Mouse (Mus musculus) cerebellum, postnatal 25 days (tissue): ENCODE results near the gene Cntnap4.

ENCODE experiments used
- DNase-seq, 2 experiments: peaks; one replicate each; pipeline ENCODE4 v3.0.0; 2021; ENCODE audit warnings: mixed read lengths in 2 of 2

Cntnap4 gene

DNA sequence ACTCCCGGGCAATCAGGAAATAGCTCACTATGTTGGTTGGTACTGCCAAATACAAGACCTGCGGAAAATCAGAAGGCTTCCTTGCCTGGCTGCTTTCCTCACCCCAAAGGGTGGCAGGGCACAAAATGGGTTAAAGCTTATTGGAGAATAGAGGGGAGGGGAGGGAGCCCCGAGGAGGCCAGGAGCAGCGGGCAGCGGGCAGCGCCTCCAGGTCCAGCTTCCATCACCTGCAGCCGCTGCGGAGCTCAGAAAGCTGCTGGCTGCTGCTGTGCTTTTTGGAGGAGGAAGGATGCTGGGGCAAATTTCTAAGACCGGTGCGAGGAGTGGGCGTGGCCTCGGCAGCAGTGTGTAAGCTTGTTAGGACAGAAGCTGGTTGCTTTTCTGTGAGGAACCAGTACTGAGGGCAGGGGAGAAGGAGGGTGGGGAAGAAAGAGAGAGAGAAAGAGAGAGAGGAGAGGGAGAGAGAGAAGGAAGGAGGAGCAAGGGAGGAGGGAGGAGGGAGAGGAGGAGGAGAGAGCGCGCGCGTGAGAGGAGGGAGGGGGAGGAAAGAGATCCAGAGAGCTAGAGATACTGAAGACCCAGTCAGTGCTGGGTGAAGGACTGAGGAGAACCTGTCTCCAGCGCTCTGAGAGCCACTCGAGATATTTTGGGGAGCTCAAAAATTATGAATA is at the start of gene Cntnap4:
Cntnap4 (plus strand) TSS at position 573 of the 671 bp plus-strand sequence.
- peak; percentile 79 to 82 for DNase-seq

GRCm38 (mm10) chr8:112557376-112557775 is 12.5 kb upstream of the Cntnap4 start:
- peak; percentile 48 to 61 for DNase-seq

DNA sequence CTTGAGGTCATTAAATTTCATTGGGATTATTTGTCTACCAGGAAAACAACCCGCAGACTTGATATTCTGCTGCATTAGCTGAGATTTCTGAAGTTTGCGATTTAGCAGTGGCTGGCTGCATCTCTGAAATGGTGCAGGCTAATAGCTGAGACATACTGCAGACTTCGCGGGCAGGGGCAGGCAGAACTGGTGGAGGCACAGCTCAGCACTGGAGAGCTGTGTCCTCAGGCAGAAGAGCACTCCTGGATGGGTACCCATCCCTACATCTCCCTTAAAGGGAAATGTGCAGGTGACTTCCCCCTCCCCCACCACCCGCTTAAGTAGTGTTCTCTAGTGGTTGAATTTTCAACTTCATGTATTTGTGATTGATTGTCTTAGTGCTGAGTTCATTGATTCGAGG is 698 bp downstream of the Cntnap4 start:
- DNase-seq = peak; percentile 66 to 70

GRCm38 (mm10) chr8:112571337-112571904 is 1.6 kb downstream of the Cntnap4 start:
- DNase-seq = peak; percentile 81 to 83

DNA sequence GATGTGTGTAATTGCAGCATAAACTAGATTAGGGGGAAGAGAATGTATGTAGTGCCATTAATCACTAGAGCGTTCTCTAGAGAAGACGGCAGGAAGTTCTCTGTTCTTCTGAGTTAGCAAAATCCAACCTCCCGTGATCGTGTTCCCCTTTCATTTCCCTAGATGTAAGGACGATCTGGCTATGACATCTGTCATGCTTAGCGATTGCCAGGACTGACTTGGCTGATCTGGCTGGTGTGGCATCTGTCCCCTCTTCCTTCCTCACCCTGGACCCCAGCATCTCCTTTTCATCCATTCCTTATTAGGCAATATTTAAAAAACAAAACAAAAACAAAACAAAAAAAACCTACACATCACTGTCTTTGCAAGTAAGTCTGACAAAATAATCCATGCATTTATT is 11.6 kb downstream of the Cntnap4 start:
- peak; percentile 86 to 87 for DNase-seq

DNA sequence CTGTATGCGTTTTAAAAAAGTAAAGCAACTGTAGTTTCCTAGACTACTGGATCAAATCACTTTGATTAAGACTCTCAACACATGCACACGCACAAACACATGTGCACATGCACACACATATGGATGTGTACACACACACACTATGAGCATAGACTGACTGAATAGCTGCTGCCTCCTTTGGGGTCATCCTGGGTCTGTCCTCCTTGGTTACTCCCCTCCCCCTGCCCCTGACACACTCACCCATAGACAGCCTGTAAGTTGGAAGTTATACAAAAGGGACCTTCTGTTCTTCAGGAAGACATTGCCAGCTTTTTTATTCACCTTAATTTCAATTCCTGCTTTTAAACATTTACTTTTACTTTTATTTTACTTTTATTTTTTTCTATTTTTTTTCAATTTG is 13.6 kb downstream of the Cntnap4 start:
- peak in 1 of 2 experiments; percentile 42 for DNase-seq

DNA sequence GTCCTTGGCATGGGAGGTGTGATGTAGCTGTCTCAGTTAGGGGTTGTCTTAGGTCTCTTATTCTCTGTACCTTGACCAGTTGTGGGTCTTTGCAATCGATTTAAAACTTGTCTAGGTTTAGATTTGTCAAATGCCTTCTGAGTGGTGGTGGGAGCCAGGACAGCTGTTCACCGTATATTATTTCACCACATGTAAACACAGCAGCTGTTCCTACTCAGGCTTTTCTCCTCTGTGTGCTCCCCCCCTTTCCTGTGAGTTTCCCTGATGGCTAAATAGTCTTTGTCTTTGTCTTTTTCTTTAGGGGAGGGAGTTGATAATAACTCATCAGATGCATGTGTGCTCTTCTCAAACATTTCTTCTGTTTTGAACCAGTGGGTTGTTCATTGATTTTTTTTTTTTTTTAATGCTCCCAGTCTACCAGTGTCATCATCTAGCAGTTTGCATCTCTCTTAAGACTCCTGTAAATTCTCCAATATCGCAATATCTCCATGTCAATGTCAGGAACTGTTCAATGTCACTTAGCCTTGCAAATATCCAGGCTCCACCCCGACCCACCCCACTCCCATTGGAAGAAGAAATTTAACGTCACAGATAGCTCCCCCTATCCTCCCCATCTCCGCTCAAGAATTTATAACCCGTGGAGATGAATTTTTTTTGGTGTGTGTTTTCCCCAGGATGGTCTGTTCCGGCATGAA is 18.7 kb downstream of the Cntnap4 start:
- DNase-seq = no peak

GRCm38 (mm10) chr8:112589052-112589389 is 19.2 kb downstream of the Cntnap4 start:
- no peak for DNase-seq

GRCm38 (mm10) chr8:112596023-112596776 is 26.4 kb downstream of the Cntnap4 start:
- DNase-seq = no peak

DNA sequence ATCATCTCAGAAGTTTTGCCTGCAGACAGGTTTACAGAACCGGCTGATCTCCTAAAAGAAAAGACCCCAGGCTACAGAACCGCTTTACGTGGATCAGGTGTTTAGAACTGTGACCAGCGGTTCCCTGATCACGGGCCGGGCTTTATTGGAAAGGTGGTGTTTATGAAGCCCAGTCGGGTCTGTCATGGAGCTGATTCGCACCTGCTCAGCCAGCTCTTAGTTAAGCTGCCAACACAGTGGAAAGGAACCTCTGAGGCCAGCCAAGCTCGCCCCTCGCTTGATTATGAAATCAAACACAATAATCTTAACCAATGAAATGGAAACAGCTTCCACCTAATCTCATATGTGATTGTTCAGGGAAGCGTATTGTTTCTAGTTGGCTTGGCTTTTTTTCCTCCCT is 30.1 kb downstream of the Cntnap4 start:
- peak in 1 of 2 experiments; percentile 24 for DNase-seq

- peak in 1 of 2 experiments; percentile 44 for DNase-seq
Measured at GRCm38 (mm10) chr8:112601150-112601549, 31.3 kb downstream of the Cntnap4 start.

- peak; percentile 40 to 53 for DNase-seq
Measured at GRCm38 (mm10) chr8:112610121-112610520, 40.3 kb downstream of the Cntnap4 start.

DNA sequence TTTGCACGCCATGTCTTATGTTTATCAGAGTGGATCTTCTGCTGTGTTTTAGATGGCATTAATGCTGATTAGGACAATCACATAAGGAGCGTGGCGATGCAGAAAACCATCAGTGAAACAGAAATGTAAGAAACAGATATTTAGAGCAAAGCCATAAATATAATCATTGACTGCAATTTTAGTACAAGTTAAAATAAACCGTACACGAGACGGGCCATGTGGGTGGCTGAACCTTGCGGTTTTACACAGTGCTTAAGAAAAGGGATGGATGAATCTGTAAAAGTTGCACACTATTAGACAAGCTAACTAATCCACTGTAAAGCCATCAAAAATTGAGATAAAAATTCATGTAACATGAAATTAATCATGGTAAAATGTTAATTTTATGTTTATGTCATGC is 58.9 kb downstream of the Cntnap4 start:
- no peak for DNase-seq

DNA sequence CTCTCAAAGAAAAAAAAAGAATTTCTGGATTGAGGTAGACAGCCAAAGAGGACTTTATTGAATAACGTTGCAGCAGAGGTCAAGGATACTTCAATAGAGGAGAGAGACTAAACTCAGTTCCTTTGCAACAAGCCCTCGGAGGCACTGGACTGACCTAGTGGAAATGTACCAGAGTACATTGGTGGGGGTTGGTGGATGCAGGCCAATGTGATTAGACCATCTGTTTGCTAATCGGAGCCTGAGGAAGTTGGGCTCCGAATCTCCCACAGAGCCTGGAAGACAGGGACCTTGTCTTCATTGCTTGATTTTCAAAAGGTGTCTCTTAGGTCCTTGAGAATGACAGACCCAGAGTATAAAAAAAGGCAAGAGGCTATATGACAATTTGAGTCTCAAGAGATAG is 82.8 kb downstream of the Cntnap4 start:
- peak; percentile 89 to 92 for DNase-seq

DNA sequence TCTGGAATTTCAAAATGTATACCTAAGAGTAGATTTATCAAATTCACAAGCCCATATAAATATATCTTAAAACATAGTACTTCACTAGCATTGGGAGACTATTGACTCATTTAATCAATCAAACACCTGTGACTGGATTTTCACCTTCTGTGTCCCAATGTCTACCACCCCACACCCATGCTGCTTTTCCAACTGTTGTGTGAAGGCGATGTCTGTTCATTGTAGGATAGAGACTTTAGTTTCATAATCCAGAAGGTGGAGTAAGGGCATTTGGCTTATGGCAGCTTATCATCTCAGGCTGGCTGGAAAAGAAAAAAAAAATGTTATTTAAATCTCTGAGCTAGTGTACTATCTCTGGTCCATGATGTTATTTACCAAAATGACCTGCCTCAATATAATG is 83.4 kb downstream of the Cntnap4 start:
- peak; percentile 50 to 57 for DNase-seq

DNA sequence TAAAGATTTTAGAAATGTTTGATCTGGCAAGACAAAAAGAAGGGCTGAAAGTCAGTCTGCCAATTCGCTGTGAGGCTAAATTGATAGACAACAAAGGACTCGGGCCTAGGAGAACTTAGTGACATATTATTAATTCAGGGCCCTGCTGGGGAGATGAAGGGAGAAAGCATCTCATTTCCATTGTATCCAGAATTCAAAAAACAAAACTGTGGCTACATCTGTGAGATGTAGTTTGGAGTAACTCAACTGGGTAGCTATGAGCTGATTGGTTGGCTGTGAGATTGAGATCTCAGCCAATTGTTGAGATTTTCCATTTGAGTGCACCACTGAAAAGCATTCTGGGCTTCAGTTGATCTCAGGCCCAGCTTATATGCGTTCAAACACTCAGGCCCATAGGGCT is 84.2 kb downstream of the Cntnap4 start:
- no peak for DNase-seq

GRCm38 (mm10) chr8:112664067-112664466 is 94.2 kb downstream of the Cntnap4 start:
- DNase-seq = no peak

- DNase-seq = peak in 1 of 2 experiments; percentile 48
Measured at GRCm38 (mm10) chr8:112674671-112675070, 104.8 kb downstream of the Cntnap4 start.

DNA sequence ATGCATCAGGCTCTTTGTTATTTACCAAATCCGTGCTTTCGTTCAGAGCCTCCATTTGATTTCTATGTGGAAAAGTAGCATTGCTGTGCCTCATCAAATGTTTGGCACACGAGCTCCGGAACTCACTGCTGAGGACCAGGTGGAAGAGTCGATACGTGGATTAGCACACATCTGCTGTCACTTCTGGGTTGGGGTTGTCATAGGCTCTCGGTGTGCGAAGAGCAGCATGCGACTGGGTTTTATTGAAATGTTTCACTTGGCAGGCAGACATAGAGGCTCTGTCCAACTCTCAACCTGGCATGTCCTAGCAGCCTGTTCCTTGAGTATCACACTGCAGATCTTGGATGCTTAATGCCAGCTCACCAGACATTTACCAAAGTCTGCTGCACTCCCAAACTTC is 111.9 kb downstream of the Cntnap4 start:
- DNase-seq = peak; percentile 62 to 65

GRCm38 (mm10) chr8:112695708-112696107 is 125.9 kb downstream of the Cntnap4 start:
- no peak for DNase-seq

- no peak for DNase-seq
Measured at GRCm38 (mm10) chr8:112698141-112698540, 128.3 kb downstream of the Cntnap4 start.

DNA sequence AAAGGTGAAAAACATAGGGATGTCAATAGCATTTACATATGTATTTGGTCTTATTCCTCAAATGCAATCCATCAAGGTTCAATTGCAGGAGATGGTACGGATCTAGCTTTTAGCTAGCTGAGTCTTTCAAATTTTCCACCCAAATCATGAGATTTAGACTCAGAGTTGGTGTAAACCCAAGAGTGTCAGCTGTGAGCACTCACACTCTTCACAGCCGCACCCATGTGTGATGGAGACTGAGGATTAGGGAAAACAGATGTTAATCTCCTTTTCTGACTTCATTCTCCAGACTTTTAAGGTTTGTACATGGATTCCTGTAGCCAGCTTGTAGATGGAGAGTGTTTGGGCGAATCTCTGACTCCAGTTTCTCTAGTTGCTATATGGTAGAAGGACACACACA is 147.1 kb downstream of the Cntnap4 start:
- DNase-seq = no peak

- no peak for DNase-seq
Measured at GRCm38 (mm10) chr8:112724918-112725317, 155.1 kb downstream of the Cntnap4 start.
